Mouse (Mus musculus) monocyte, adult 2 months (primary cell): ENCODE measurements around the gene Gja1.

ENCODE experiments used
- DNase-seq, 2 experiments: peaks; one replicate each; pipeline ENCODE4 v3.0.0; 2022; ENCODE audit warnings: low spot score in 2 of 2, low read depth in 1 of 2

The Gja1 gene

GRCm38 (mm10) chr10:56415894-56416570 lies 38.9 kb downstream of the Gja1 start:
- DNase-seq = no peak

DNA sequence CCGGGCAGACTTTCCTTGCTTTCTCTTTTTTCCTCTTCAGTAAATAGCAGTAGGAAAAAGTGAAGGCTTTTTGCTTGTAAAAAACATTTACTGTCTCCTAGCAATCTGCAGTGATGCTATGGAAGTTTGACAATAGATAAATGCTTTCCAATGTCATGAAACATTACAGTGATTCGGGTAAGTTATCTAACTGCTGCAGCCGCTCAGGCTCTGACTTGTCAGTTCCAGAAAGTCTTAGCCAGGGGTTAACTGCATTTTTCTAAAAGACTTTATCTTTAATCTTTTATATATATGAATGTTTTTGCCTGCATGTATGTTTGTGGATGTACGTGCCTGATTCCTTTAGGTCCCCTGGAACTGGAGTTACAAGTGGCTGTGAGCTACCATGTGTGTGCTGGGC lies 45.4 kb downstream of the Gja1 start:
- no peak for DNase-seq

DNA sequence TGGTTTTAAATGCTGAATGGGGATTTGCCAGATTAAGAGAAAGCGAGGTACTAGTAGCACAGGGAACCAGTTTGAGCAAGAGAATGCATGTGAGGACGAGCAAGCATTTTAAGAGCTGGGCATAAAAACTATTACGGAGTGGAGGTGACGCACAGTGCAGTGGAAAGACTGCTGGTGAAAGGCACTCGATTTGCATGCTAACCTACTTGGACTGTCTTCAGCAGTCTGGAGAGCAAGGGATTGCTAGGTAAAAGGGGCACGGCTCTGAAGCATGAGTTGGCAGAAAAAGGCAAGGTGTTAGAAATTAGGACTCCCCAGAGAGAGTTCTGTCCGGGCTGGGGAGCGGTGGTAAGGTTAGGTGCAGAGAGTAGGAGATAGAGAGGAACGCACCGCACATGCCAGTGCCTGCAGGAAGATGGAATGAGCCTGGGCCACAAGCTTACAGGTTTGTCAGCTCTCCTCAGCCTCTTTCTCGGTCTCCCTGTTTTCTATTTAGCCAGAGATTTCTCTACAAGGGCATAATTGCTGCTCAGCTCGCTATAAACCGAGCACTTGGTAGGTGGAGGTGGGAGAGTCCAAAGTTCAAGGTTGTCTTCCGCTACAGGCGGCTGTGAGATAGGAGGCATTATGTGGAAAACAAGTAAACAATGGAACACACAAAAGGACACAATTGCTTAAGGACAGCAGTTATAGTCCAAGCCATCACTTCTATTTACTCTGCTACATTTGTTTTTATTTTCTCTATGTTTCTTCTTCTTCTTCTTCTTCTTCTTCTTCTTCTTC lies 48.1 kb downstream of the Gja1 start:
- no peak for DNase-seq

- no peak for DNase-seq
Observed at GRCm38 (mm10) chr10:56426369-56426768, 49.2 kb downstream of the Gja1 start.

DNA sequence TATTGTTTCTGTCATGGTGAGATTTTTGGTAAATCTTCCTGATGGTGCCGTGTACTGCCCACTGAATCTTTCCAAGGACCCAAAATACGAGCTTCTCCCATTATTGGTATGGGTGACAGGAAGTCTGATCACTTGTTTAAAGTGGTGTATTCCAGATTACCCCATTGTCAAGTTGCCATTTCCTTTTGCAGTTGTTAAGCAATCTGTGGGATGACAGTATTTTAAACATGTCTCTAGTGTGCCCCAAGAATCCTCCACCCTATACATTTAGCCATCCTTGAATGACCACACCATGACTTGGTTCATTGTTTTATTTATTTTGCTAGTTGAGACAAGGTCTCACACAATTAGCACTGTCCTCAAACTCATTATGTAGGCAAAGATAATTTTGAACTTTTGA lies 50.3 kb downstream of the Gja1 start:
- no peak for DNase-seq

DNA sequence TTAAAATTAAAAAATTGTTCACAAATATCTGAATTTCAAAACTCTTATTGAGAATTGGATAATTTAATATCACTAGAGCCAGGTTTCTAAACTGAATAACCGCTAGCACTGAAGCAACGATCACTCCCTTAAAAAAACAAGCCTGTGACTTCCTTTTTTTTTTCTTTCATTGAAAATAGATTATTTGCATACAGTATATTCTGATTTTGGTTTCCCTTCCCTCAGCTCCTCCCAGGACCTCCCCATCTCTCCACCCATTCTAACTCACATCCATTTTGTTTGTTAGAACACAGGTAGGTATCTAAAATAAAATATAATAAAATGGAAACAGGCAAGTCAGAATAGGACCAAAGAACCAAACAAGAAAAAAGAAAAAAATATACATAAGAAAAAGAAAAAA lies 50.7 kb downstream of the Gja1 start:
- no peak for DNase-seq

DNA sequence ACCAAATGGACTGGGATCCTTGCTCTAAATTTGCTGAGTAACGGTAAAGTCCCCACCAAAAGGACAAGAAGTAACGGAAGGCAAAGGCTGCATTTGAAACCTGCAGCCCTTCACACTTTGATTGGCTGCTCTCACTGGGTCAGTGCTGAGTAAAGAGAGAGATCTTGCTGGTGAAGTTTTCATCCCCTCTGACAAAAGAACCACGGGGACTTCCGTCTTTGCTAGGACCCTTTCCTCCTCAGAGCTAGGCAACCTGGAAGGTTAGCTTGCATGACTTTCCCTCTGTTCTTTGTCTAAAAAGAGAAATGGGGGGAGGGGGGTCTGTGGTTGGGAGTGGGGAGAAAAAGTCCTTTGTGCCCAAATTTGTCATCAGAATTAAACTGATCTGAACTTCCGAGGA lies 51.9 kb downstream of the Gja1 start:
- DNase-seq = no peak

- no peak for DNase-seq
Observed at GRCm38 (mm10) chr10:56431600-56432389, 54.7 kb downstream of the Gja1 start.

- no peak for DNase-seq
Observed at GRCm38 (mm10) chr10:56432390-56432709, 55.2 kb downstream of the Gja1 start.

DNA sequence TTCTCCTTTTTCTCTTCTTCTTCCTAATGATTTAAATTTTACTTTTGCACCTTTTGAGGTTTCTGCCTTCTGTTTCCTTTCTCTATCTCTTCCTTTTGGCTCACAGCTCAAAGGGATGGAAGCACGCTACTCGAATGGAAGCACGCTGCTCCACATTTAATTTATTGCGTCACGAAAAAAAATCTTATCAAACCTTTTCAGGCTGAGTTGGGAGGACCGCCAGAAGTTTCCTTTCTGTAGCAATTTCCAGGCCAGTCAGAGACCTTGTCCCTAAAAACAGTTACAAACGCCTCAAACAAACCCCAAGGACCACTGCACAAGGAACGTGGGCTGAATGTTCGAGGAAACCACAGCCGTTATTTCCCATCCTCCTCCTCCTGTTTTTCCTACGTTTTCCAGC lies 60.2 kb downstream of the Gja1 start:
- DNase-seq = no peak

DNA sequence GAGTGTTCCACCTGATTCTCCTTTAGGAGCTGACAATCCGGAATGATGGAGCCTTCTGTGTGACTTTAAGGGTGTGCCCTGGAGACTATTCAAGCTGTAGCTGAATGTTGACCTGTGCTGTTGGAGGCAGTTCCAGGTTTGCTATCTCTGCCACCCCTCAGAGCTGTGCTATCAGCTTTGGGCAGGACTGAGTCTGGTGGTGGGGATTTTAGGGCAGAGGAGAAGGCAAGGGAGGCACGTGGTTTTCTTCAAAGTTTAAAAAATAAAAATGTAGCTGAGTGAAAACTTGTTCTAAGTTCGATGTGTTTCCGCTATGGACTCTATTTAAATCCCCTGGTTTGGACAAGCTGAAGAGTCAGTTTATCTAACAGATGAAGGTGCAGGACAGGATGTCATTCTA lies 62.5 kb downstream of the Gja1 start:
- no peak for DNase-seq

DNA sequence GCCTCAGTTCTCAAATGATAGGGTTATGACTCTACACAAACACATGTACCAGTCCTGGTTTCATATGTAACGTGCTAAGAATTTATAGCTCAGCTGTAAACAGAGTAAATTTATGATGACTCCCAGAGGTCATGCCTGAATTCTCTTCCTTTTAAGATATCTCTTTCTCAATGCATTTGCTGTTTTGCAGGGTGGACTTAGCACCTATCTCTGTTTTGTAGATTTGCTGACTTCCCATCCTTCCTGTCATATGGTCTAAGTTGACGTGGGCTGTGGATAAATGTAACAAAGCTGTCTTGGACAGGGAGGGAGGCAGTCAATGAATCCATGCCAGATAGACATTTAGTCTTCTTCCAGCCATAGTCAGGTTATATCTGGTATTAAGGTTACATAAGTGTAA lies 67.3 kb downstream of the Gja1 start:
- no peak for DNase-seq

DNA sequence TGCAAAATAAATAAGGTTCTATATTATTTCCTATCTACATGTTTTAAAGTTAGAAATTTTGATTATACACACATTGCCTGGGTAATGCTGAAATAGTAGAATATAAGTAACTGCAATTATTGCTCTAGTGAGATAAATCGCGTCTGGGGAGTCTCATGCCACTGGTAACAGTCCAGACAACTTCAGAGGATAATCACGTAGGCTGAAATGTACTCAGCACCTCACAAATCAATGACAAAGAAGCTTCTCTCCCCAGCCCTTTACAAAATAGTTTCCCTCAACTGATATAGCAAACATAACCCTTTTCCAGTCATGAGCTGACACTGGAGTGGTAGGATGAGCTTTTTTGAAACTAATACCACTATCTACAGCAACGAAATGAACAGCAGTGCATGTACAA lies 71.9 kb downstream of the Gja1 start:
- no peak for DNase-seq
